In genomic region chr15:85480630-85481029, GRCm38 (mm10) we compare ENCODE assay signal across 8 mouse cellular contexts. TPM values are rescaled to one million over a fixed set of nuclear protein-coding genes. Genes with fewer than 3 reads are reported as not detected.
DNase-seq lines count a peak whose midpoint lies in the region; ATAC-seq and TF ChIP-seq lines count a peak whose summit lies in the region.

No protein-coding gene starts in this region.

- no peak overlapping the region for H3K4me2 ChIP-seq in embryonic facial prominence, embryonic 14.5 days (ENCODE audit: low read depth, low read length)
- no peak overlapping the region for H3K4me2 ChIP-seq in neural tube, embryonic 15.5 days

- 39% methylated on average over 3 of the region's 3 CpGs for WGBS in embryonic facial prominence, embryonic 14.5 days
- WGBS in neural tube, embryonic 15.5 days, result 27% methylated on average over 3 of the region's 3 CpGs

- H3K4me1 ChIP-seq in embryonic facial prominence, embryonic 14.5 days (ENCODE audit: control insufficient read depth, insufficient read depth, low read length), result peaks cover 5% of the 10 kb centered on the region; the same call in 1 of the 2 replicates
- peaks cover 15% of the 10 kb centered on the region for H3K4me1 ChIP-seq in neural tube, embryonic 15.5 days

- peak; percentile 39 for TF ChIP-seq CTCF in gastrocnemius, adult 2 months (IDR thresholded peaks at IDR 0.05)

- peak; percentile 28 for ATAC-seq in embryonic facial prominence, embryonic 14.5 days (ENCODE audit: low read depth)
- peak; percentile 32 for ATAC-seq in neural tube, embryonic 15.5 days (ENCODE audit: low FRiP score)
- no peak for ATAC-seq in megakaryocyte, adult 5-6 weeks (ENCODE audit: poor library complexity, severe bottlenecking)

- H3K27ac ChIP-seq in gastrocnemius, adult 2 months, result no peak overlapping the region
- H3K27ac ChIP-seq in embryonic facial prominence, embryonic 14.5 days (replicated peaks; ENCODE audit: low read depth, low read length), result peak overlapping the region; percentile 44; the same call in 1 of the 2 replicates
- H3K27ac ChIP-seq in neural tube, embryonic 15.5 days (replicated peaks), result peak overlapping the region; percentile 28; the same call in 1 of the 2 replicates

- H3K9ac ChIP-seq in embryonic facial prominence, embryonic 14.5 days (ENCODE audit: low read depth, low read length), result no peak overlapping the region
- no peak overlapping the region for H3K9ac ChIP-seq in neural tube, embryonic 15.5 days (replicated peaks)

- no peaks in the 10 kb centered on the region for H3K36me3 ChIP-seq in embryonic facial prominence, embryonic 14.5 days (ENCODE audit: control insufficient read depth, insufficient read depth, low read length)
- no peaks in the 10 kb centered on the region for H3K36me3 ChIP-seq in neural tube, embryonic 15.5 days

- H3K4me3 ChIP-seq in gastrocnemius, adult 2 months, result no peak overlapping the region
- no peak overlapping the region for H3K4me3 ChIP-seq in embryonic facial prominence, embryonic 14.5 days (ENCODE audit: low read depth, low read length)
- H3K4me3 ChIP-seq in neural tube, embryonic 15.5 days (replicated peaks), result no peak overlapping the region

- intact Hi-C loops in gastrocnemius, adult 2 months (cut with DNase I), result no loop called here

- peak; percentile 37 for DNase-seq in gastrocnemius, adult 2 months
- no peak for DNase-seq in gastrocnemius, postnatal 4 days (ENCODE audit: low spot score in 2 of 2)
- DNase-seq in ES-CJ7 (ENCODE audit: low read depth, low spot score), result peak; percentile 50
- no peak for DNase-seq in embryonic facial prominence, embryonic 14.5 days (ENCODE audit: low spot score)
- DNase-seq in kidney, postnatal 14 days, result peak; percentile 43
- no peak for DNase-seq in adrenal gland, adult 2 months

- H3K9me3 ChIP-seq in embryonic facial prominence, embryonic 14.5 days (ENCODE audit: control insufficient read depth, low read length), result no peaks in the 10 kb centered on the region
- no peaks in the 10 kb centered on the region for H3K9me3 ChIP-seq in neural tube, embryonic 15.5 days (replicated peaks)

- no peaks in the 10 kb centered on the region for H3K27me3 ChIP-seq in embryonic facial prominence, embryonic 14.5 days (replicated peaks; ENCODE audit: control insufficient read depth, insufficient read depth, low read length)
- H3K27me3 ChIP-seq in neural tube, embryonic 15.5 days (replicated peaks), result no peaks in the 10 kb centered on the region

RNA-seq across cellular contexts. Expression of gene 7530416G11Rik, which starts 22.4 kb away (rescaled TPM):
- total RNA-seq in gastrocnemius, adult 2 months (2021), result not detected
- total RNA-seq in gastrocnemius, postnatal 4 days (2021), result not detected
- polyA plus RNA-seq in embryonic facial prominence, embryonic 14.5 days (2014; fragmentation: Nextera tagmentation; extraction: Ambion mirVana), result not detected in 2 replicates
- polyA plus RNA-seq in neural tube, embryonic 15.5 days (2015; fragmentation: Nextera tagmentation; extraction: Ambion mirVana), result not detected in 2 replicates
- not detected in 2 replicates for total RNA-seq in megakaryocyte, adult 5-6 weeks (2015)
- not detected in 2 replicates for total RNA-seq in megakaryocyte, adult 5-6 weeks (2017)
- not detected for total RNA-seq in adrenal gland, adult 2 months (2021)
- polyA plus RNA-seq in adrenal gland, adult 2 months (2012; rRNA removed), result not detected in 2 replicates

Comparison
In these comparisons a context has a peak if more than half of its experiments do, and no peak if none do; other contexts are left out.
1. DNase-seq: peak in gastrocnemius, adult 2 months (single experiment), ES-CJ7 (single experiment) and kidney, postnatal 14 days (single experiment); none in gastrocnemius, postnatal 4 days (0 of 2), embryonic facial prominence, embryonic 14.5 days (single experiment) and adrenal gland, adult 2 months (single experiment).